Mouse (Mus musculus): Measurements from ENCODE around the gene Tmem256.

Tmem256 gene

GRCm38 (mm10) chr11:69815155-69815554, 23.2 kb upstream of the Tmem256 start, which contains the start of gene Gm39566:
TSS of gene Gm39566 (minus strand) at chr11:69815298.
- no peak for DNase-seq (ENCODE audit: low spot score)

GRCm38 (mm10) chr11:69816520-69816919, 21.8 kb upstream of the Tmem256 start:
- no peak for DNase-seq (ENCODE audit: low spot score)

- DNase-seq (ENCODE audit: low spot score) = no peak
Observed at GRCm38 (mm10) chr11:69818365-69818764, 19.9 kb upstream of the Tmem256 start, which contains the start of gene Spem2. TSS of gene Spem2 (minus strand) at chr11:69818465.

GRCm38 (mm10) chr11:69818871-69819270, 19.4 kb upstream of the Tmem256 start:
- DNase-seq (ENCODE audit: low spot score) = no peak

GRCm38 (mm10) chr11:69822080-69822479, 16.2 kb upstream of the Tmem256 start, which contains the start of gene Spem1:
TSS of gene Spem1 (minus strand) at chr11:69822180.
- DNase-seq (ENCODE audit: low spot score) = no peak

- DNase-seq (ENCODE audit: low spot score) = no peak
Observed at GRCm38 (mm10) chr11:69823456-69823855, 14.9 kb upstream of the Tmem256 start.

GRCm38 (mm10) chr11:69828832-69829231, 9.5 kb upstream of the Tmem256 start:
- no peak for DNase-seq (ENCODE audit: low spot score)

GRCm38 (mm10) chr11:69833554-69833953, 4.8 kb upstream of the Tmem256 start:
- DNase-seq (ENCODE audit: low spot score) = no peak

GRCm38 (mm10) chr11:69834001-69834549, 4.2 kb upstream of the Tmem256 start:
- peak; percentile 60 for DNase-seq (ENCODE audit: low spot score)

GRCm38 (mm10) chr11:69835326-69835965, 2.9 kb upstream of the Tmem256 start:
- no peak for DNase-seq (ENCODE audit: low spot score)

GRCm38 (mm10) chr11:69835966-69836335, 2.4 kb upstream of the Tmem256 start:
- DNase-seq (ENCODE audit: low spot score) = no peak

- no peak for DNase-seq (ENCODE audit: low spot score)
Observed at GRCm38 (mm10) chr11:69836703-69837576, 1.4 kb upstream of the Tmem256 start.

- DNase-seq (ENCODE audit: low spot score) = no peak
Observed at GRCm38 (mm10) chr11:69837604-69837951, 736 bp upstream of the Tmem256 start, which contains the start of gene Nlgn2. TSS of gene Nlgn2 (minus strand) at chr11:69837784.

- no peak for DNase-seq (ENCODE audit: low spot score)
Observed at GRCm38 (mm10) chr11:69838714-69839104, 395 bp downstream of the Tmem256 start.

GRCm38 (mm10) chr11:69846198-69846680, 7.9 kb downstream of the Tmem256 start, which contains the start of gene Plscr3:
TSS of gene Plscr3 (plus strand) at chr11:69846376.
- DNase-seq (ENCODE audit: low spot score) = peak; percentile 80

GRCm38 (mm10) chr11:69846738-69847688, 8.7 kb downstream of the Tmem256 start:
- DNase-seq (ENCODE audit: low spot score) = no peak

- DNase-seq (ENCODE audit: low spot score) = no peak
Observed at GRCm38 (mm10) chr11:69848021-69848420, 9.7 kb downstream of the Tmem256 start.

GRCm38 (mm10) chr11:69849128-69849527, 10.8 kb downstream of the Tmem256 start:
- DNase-seq (ENCODE audit: low spot score) = no peak

GRCm38 (mm10) chr11:69849884-69850283, 11.6 kb downstream of the Tmem256 start:
- DNase-seq (ENCODE audit: low spot score) = no peak

GRCm38 (mm10) chr11:69850754-69851153, 12.4 kb downstream of the Tmem256 start:
- no peak for DNase-seq (ENCODE audit: low spot score)

GRCm38 (mm10) chr11:69853994-69854393, 15.7 kb downstream of the Tmem256 start:
- DNase-seq (ENCODE audit: low spot score) = no peak

Data from T-cell, adult 2 months (primary cell).